Mouse (Mus musculus) forebrain, postnatal 0 days (tissue): ENCODE measurements around the gene Acoxl. TPM values are rescaled to one million over a fixed set of nuclear protein-coding genes. Genes with fewer than 3 reads are reported as not detected.
A peak's percentile ranks its signal among the peaks of the same experiment; 100 is the strongest.

Source experiments
- ATAC-seq: fragments of 200-750 bp; cut with Nextera tagmentation; 2 replicates; pipeline ENCODE4 v1.8.0; 2017; ENCODE audit warnings: mild to moderate bottlenecking, moderate library complexity
- DNase-seq: peaks from one replicate; pipeline ENCODE4 v3.0.0-alpha.2; 2015
- H3K27ac ChIP-seq: fragments of 300-500 bp; sonication (generic); 2 replicates; pipeline ENCODE4 v1.5.1; 2014; ENCODE audit warnings: low read depth, mild to moderate bottlenecking, antibody characterized with exemption, low read length, moderate library complexity, mixed read lengths
- H3K27me3 ChIP-seq: fragments of 300-500 bp; sonication (generic); 2 replicates; pipeline ENCODE4 v1.6.1; 2014; ENCODE audit warnings: mild to moderate bottlenecking, low read length, mixed read lengths; ENCODE audit not compliant: insufficient read depth
- H3K36me3 ChIP-seq: fragments of 300-500 bp; sonication (generic); 2 replicates; pipeline ENCODE4 v1.6.1; 2014; ENCODE audit warnings: mild to moderate bottlenecking, moderate library complexity; ENCODE audit not compliant: insufficient read depth
- H3K4me1 ChIP-seq: fragments of 300-500 bp; sonication (generic); 2 replicates; pipeline ENCODE4 v1.6.1; 2014; ENCODE audit warnings: antibody characterized with exemption; ENCODE audit not compliant: insufficient read depth
- H3K4me2 ChIP-seq: fragments of 300-500 bp; sonication (generic); 2 replicates; pipeline ENCODE4 v1.6.1; 2014; ENCODE audit warnings: low read depth, mild to moderate bottlenecking, moderate library complexity
- H3K4me3 ChIP-seq: fragments of 300-500 bp; sonication (generic); 2 replicates; pipeline ENCODE4 v1.5.1; 2014; ENCODE audit warnings: low read depth, low read length, mixed read lengths
- H3K9ac ChIP-seq: fragments of 300-500 bp; sonication (generic); 2 replicates; pipeline ENCODE4 v1.6.1; 2014; ENCODE audit warnings: mild to moderate bottlenecking
- H3K9me3 ChIP-seq: fragments of 300-500 bp; sonication (generic); 2 replicates; pipeline ENCODE4 v1.6.1; 2016; ENCODE audit warnings: low read length
- CTCF ChIP-seq: sonication (generic); IDR thresholded peaks from 2 replicates; pipeline ENCODE4 v1.5.1; 2016; ENCODE audit warnings: antibody characterized with exemption, control low read depth, low read depth
- WGBS: fragments of 180-500 bp; shearing (Covaris S2); extraction: QIAGEN DNeasy Blood & Tissue Kit; methylation state at CpG from one replicate; pipeline ENCODE4 v1.1.7; 2014; 5-methylcytosine and 5-hydroxymethylcytosine counted together
- polyA plus RNA-seq: library from polyadenylated mRNA; unstranded; fragments of >200 nt; fragmentation: Nextera tagmentation; extraction: Ambion mirVana; gene quantifications from 2 replicates; pipeline ENCODE4 v1.2.1, GENCODE M21; 2015
- total RNA-seq: library from RNA; depleted of rRNA; stranded (reverse); fragments of >200 nt; gene quantifications from 2 replicates; pipeline ENCODE4 v1.2.3, GENCODE M21; 2014

Acoxl gene
- total and polyA plus RNA-seq, 2 experiments from 2014 or later = 0.10 TPM; not detected in 1

DNA sequence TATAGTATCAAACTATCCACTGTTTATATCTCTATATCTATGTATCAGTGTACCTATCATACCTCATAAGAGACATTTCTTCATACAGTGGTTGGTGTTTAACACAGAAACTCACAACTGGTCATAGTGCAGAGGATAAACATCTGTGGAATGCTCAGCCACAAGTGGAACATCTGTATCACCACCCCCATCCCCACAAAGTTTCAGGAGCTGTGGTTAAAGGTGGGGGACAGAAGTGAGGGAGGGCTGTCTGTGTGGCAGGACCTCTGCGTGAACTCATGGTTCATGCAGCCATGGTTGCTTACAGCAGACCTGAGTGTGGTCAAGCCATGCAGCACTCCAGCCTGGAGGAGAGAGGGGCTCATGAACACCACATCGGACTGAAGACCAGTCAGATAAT is 234.9 kb downstream of the Acoxl start:
- 98% methylated on average over 2 of the region's 2 CpGs for WGBS
- ATAC-seq (no peak), DNase-seq (no peak)
- no peak overlapping the region for H3K27ac ChIP-seq
- no peaks in the 10 kb centered on the region for H3K27me3 ChIP-seq
- H3K4me1 ChIP-seq = no peaks in the 10 kb centered on the region
- no peaks in the 10 kb centered on the region for H3K9me3 ChIP-seq
- H3K4me2 ChIP-seq = no peak overlapping the region
- TF ChIP-seq CTCF = no peak
- H3K9ac ChIP-seq = no peak overlapping the region
- H3K4me3 ChIP-seq = no peak overlapping the region
- no peaks in the 10 kb centered on the region for H3K36me3 ChIP-seq

DNA sequence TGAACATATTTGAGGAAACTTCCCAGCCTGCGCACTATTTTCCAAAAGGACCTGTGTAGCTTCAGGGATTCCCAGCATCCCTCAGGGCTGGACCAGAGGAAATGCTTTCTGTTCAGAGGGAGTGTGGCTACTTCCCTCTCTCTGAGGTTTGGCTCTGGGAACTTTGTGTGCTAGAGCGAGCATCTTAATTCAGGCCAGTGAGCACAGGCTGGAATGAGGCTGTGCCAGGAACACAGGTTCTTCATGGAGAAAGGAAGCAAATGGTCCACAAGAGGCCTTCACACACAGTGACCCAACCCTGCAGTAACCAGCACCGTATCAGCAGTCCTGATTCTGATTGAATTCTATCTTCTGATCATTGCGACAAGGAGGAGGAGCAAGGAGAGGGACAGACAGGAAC is 238.3 kb downstream of the Acoxl start:
- 85% methylated on average over 4 of the region's 4 CpGs for WGBS
- no peak for DNase-seq
- no peaks in the 10 kb centered on the region for H3K36me3 ChIP-seq

DNA sequence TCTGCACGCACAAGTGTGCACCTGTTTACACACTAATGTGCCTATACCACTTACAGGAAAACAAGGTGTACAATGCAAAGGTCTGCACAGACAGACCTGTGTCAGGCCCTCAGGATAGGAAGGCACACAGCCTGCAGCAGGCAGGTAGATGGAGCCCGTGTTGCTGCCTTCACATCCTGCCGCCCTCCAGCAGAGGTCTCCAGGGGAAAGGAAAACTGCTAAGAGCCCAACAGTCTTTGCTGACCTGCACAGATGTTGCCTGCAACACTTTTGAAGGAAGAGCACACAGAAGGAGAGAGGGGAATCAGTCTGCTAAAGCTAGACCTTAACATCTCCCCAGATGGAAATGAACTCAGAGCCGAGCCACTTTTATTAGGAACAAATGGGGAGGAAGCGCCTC is 240.2 kb downstream of the Acoxl start:
- H3K27ac ChIP-seq = no peak overlapping the region
- H3K4me2 ChIP-seq = peak overlapping the region; percentile 7; the same call in 1 of the 2 replicates
- WGBS = 43% methylated on average over 5 of the region's 5 CpGs
- no peaks in the 10 kb centered on the region for H3K4me1 ChIP-seq
- no peak overlapping the region for H3K4me3 ChIP-seq
- H3K27me3 ChIP-seq = no peaks in the 10 kb centered on the region
- H3K9ac ChIP-seq = no peak overlapping the region
- peak; percentile 22 for DNase-seq
- peak; percentile 65 for TF ChIP-seq CTCF
- no peaks in the 10 kb centered on the region for H3K36me3 ChIP-seq
- ATAC-seq = peak; percentile 63
- no peaks in the 10 kb centered on the region for H3K9me3 ChIP-seq

More for the DNA sequence above, 238.3 kb downstream of the Acoxl start:
- Histone ChIP-seq H3K9me3 (no peaks in the 10 kb centered on the region), H3K4me2 (no peak overlapping the region), H3K27me3 (no peaks in the 10 kb centered on the region), H3K9ac (no peak overlapping the region), H3K4me1 (no peaks in the 10 kb centered on the region), H3K4me3 (no peak overlapping the region), H3K27ac (no peak overlapping the region)
- no peak for TF ChIP-seq CTCF
- ATAC-seq = no peak

DNA sequence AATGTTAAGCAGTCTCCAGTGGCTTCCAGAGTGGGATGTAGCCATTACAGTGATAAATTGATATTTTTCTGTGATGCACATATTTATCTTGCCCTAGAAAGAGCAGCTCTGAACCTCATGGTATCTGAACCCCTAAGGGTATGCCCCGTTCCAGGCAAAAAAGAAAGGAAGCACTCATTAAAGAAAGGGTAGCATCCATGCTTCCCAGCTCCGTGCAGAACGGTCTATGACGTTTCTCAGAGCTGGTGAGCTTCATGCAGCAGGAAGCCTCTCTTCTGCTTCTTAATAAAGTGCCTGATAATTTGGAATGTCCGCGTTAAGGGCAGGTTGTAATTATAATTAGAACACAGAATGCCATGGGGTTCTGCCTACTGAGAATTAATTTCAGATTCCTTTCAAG is 240.6 kb downstream of the Acoxl start:
- Histone ChIP-seq H3K4me2 (peak overlapping the region; percentile 7; the same call in 1 of the 2 replicates), H3K4me3 (no peak overlapping the region), H3K4me1 (no peaks in the 10 kb centered on the region), H3K27ac (no peak overlapping the region), H3K27me3 (no peaks in the 10 kb centered on the region), H3K9me3 (no peaks in the 10 kb centered on the region), H3K9ac (0 out of 2 replicates have a peak overlapping the region, but pooled peaks have one; percentile 11), H3K36me3 (no peaks in the 10 kb centered on the region)
- WGBS = 23% methylated on average over 6 of the region's 6 CpGs
- DNase-seq (peak; percentile 6), ATAC-seq (no peak)
- TF ChIP-seq CTCF = no peak

DNA sequence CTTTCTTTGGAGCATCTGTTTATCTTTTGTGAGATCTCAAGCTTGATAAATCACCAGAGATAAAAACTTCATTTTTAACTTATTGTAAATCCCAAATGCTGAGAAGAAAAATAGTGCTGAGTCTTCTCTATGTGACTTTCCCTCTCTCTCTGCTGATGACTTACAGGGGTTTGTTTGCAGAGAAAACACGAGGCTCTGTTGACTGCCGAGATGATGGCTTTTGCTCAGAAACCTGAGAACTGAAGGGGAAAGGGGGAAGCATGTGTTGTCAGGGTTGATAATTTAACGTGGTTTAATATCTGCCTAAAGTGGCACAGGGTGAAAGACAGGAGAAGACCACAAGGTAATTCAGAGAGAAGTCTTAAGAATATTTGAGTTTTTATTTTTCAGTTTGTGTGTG is 245.2 kb downstream of the Acoxl start:
- Histone ChIP-seq H3K9ac (no peak overlapping the region), H3K4me3 (no peak overlapping the region), H3K4me1 (no peaks in the 10 kb centered on the region), H3K4me2 (no peak overlapping the region), H3K36me3 (no peaks in the 10 kb centered on the region), H3K9me3 (no peaks in the 10 kb centered on the region), H3K27me3 (no peaks in the 10 kb centered on the region), H3K27ac (no peak overlapping the region)
- ATAC-seq (no peak), DNase-seq (no peak)
- no peak for TF ChIP-seq CTCF
- 47% methylated on average over 3 of the region's 3 CpGs for WGBS

DNA sequence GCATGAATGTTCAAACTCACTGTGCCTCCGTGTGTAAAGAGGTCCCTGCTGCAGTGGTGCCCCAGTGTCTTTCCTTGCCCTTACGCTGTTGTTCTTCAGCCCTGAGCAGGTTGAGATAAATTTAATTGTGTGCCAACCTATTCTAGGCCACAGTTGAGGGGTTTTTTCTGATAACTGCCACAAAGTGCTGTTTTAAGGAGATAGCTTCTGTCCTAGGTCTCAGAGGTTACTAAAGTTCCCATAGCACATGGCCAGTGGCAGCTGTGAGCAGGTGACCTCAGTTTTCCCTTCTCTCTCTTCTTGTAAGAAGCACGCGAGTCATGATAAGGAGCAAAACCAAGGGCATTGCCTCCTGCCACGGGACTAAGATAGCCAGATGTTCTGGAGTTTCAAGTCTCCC is 245.9 kb downstream of the Acoxl start:
- Histone ChIP-seq H3K9ac (no peak overlapping the region), H3K27me3 (no peaks in the 10 kb centered on the region), H3K9me3 (no peaks in the 10 kb centered on the region), H3K27ac (no peak overlapping the region), H3K4me3 (no peak overlapping the region), H3K36me3 (no peaks in the 10 kb centered on the region), H3K4me1 (no peaks in the 10 kb centered on the region), H3K4me2 (no peak overlapping the region)
- no peak for TF ChIP-seq CTCF
- WGBS = 91% methylated on average over 5 of the region's 5 CpGs
- DNase-seq (no peak), ATAC-seq (no peak)

DNA sequence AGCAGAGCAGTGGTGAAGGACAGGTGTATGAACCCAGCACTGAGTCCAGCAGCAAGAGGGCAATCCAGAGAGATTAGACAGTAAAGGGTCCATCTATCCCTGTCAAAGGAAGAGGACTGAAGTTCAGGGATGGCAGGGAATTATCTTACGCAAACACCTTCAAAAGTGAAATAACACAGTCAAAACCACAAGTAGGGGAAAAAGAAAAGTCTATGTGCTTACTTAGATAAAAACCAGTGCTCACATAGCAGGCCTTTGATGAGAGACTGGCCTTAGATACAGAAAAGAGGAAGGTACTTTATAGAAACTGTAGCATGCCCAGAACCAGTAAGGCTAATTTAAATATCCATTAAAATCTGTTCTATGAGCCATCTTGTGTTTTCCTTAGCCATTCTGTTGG is 246.8 kb downstream of the Acoxl start:
- no peak for TF ChIP-seq CTCF
- no peak for ATAC-seq
- WGBS = 90% methylated on average over 1 of the region's 1 CpGs

More for the DNA sequence above, 246.8 kb downstream of the Acoxl start:
- DNase-seq = no peak
- Histone ChIP-seq H3K36me3 (no peaks in the 10 kb centered on the region), H3K27me3 (no peaks in the 10 kb centered on the region), H3K27ac (no peak overlapping the region), H3K4me2 (no peak overlapping the region), H3K4me3 (no peak overlapping the region), H3K9ac (no peak overlapping the region), H3K4me1 (no peaks in the 10 kb centered on the region), H3K9me3 (no peaks in the 10 kb centered on the region)
